Mouse (Mus musculus) liver, adult 2 months (tissue): ENCODE data around the gene Pdzd2.

ENCODE experiments used
- CTCF ChIP-seq: fragments of 200-500 bp; IDR thresholded peaks from 2 replicates; pipeline ENCODE4 v1.5.1; 2011; ENCODE audit warnings: low read depth, low read length, control low read depth
- POLR2A ChIP-seq: fragments of 200-500 bp; IDR thresholded peaks from 2 replicates; pipeline ENCODE4 v1.6.1; 2011; ENCODE audit warnings: low read length, control low read depth; ENCODE audit not compliant: insufficient read depth; ENCODE audit errors: extremely low read depth

- TF ChIP-seq CTCF (no peak), POLR2A (no peak)
These were observed 57.8 kb downstream of the Pdzd2 start for GRCm38 (mm10) chr15:12681891-12682290.
